Mouse (Mus musculus) sigmoid colon, adult 10 weeks (tissue): ENCODE results near the gene Pnp. TPM values are rescaled to one million over a fixed set of nuclear protein-coding genes. Genes with fewer than 3 reads are reported as not detected.

Source experiments
- polyA plus RNA-seq: library from polyadenylated mRNA; stranded (reverse); fragments of 350-450 nt; fragmentation: Illumina TruSeq; extraction: RNeasy Lipid Tissue Mini Kit (QIAGEN cat#74804); gene quantifications from one replicate; pipeline ENCODE4 v1.2.3, GENCODE M21; 2014; ENCODE audit warnings: low read depth, low replicate concordance

Pnp gene
- 68.2 TPM for polyA plus RNA-seq

DNA sequence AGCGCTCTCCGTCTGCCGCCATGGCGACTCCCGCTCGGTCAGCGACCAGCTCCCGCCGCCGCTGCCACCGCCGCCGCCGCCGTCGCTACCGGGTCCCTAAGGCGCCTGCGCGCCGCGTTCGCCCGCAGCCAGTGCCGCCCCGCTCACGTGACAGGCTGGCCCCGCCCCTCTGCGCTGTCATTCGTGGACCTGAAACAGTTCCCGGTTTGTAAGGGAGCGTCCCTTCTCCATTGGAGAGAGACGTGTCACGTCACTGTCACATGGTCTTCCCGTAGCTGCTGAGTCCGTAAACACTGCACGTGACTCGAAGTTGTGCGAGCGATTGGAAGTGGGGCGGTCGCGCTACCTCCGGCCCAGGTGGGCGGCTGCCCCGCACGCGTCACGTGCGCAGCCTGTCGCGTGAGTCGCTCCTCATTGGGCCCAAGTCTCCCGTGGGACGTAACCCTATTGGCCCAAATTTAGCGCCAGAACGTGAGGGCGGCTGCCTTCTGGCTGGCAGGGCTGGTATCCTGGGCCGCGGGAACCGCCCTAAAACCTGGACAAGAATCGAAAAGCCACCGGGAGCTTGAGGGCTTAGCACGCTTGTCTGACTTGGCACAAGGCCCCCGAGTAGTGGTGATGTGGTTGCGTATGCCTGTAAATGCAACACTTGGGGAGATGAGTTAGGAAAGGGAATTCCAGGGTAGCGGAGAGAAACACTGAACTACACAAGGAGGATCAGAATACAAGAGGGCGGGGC is at the start of gene Pnp, which contains the start of gene Pip4p1:
TSS of gene Pnp (plus strand) at position 329 of the 739 bp plus-strand sequence.
TSS of gene Pip4p1 (minus strand) at position 103 of the 739 bp plus-strand sequence.

GRCm38 (mm10) chr14:50897374-50897765 is 33.5 kb upstream of the Pnp start, which contains the start of gene Klhl33:
Gene Klhl33 (minus strand): TSS chr14:50897507.

GRCm38 (mm10) chr14:50924281-50925064 is 6.4 kb upstream of the Pnp start, which contains the start of the genes Osgep and Apex1:
Gene Osgep (minus strand): TSS chr14:50924893.
Gene Apex1 (plus strand): TSS chr14:50924968.

GRCm38 (mm10) chr14:50943932-50944667 is 13.2 kb downstream of the Pnp start, which contains the start of gene Gm49342:
Gene Gm49342 (plus strand): TSS chr14:50944517.

GRCm38 (mm10) chr14:50955942-50956508 is 25.1 kb downstream of the Pnp start, which contains the start of gene Pnp2:
Gene Pnp2 (plus strand): TSS chr14:50955992.

DNA sequence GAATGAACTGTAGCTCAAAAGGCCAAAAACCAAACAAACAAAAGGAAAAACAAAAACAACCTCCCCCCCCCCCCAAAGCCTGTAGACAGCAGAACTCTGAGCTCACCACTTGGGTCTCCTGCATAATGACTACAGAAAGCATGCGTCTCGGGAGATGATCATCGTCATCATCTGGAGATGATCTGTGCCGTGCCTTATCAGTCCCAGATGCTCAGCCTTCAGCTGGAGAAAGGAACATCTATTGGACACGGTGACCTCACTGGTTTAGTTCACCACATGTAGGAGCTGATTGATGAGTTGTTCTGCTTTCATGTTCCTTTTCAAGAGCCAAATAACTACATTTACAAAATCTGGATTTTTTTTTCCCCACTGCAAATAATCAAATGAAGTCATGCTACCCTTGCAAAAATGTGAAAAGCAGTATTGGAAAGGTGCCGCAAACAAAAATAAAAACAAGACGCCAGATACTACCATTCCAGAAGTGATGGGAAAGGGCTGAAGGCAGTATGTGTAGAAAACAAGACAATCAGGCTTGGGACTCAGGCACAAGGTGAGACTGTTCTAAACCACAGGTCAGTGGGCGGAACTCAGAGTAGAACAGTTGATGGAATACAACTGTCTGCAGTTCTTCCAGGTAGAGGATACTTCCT is 76.4 kb downstream of the Pnp start, which contains the start of gene Rnase10:
TSS of gene Rnase10 (plus strand) at position 600 of the 650 bp plus-strand sequence.

Other genes with a start within 250 kb of the Pnp start
- gene Olfr747, start 237.9 kb upstream of the Pnp start, polyA plus RNA-seq: not detected
- gene Olfr748, start 223.7 kb upstream of the Pnp start, polyA plus RNA-seq: not detected
- not detected for gene Olfr749, start 186.0 kb upstream of the Pnp start, polyA plus RNA-seq
- 31.4 TPM for gene Ttc5, start 145.6 kb upstream of the Pnp start, polyA plus RNA-seq
- not detected for gene Ccnb1ip1, start 123.3 kb upstream of the Pnp start, polyA plus RNA-seq
- 62.1 TPM for gene Parp2, start 123.2 kb upstream of the Pnp start, polyA plus RNA-seq
- 53.8 TPM for gene Tep1, start 60.5 kb upstream of the Pnp start, polyA plus RNA-seq
- gene Klhl33, start 33.6 kb upstream of the Pnp start, polyA plus RNA-seq: 2.2 TPM
- gene Osgep, start 6.2 kb upstream of the Pnp start, polyA plus RNA-seq: 13.2 TPM
- gene Apex1, start 6.1 kb upstream of the Pnp start, polyA plus RNA-seq: 12.7 TPM
- 26.2 TPM for gene Pip4p1, start 226 bp upstream of the Pnp start, polyA plus RNA-seq
- gene Gm49342, start 13.4 kb downstream of the Pnp start, polyA plus RNA-seq: not detected
- 10.6 TPM for gene Pnp2, start 24.9 kb downstream of the Pnp start, polyA plus RNA-seq
- gene Rnase10, start 76.7 kb downstream of the Pnp start, polyA plus RNA-seq: 0.38 TPM
- 0.38 TPM for gene Rnase9, start 110.8 kb downstream of the Pnp start, polyA plus RNA-seq
- not detected for gene Rnase11, start 119.1 kb downstream of the Pnp start, polyA plus RNA-seq
- 1.1 TPM for gene Rnase12, start 126.6 kb downstream of the Pnp start, polyA plus RNA-seq
- not detected for gene Olfr750, start 143.4 kb downstream of the Pnp start, polyA plus RNA-seq
- 381 TPM for gene Rnase4, start 160.0 kb downstream of the Pnp start, polyA plus RNA-seq
- 14.5 TPM for gene Ang, start 160.1 kb downstream of the Pnp start, polyA plus RNA-seq
- gene Eddm3b, start 183.3 kb downstream of the Pnp start, polyA plus RNA-seq: not detected
- 10.4 TPM for gene Rnase6, start 192.8 kb downstream of the Pnp start, polyA plus RNA-seq
- gene Rnase1, start 215.7 kb downstream of the Pnp start, polyA plus RNA-seq: 11.5 TPM
- 2.9 TPM for gene Rnase2b, start 231.2 kb downstream of the Pnp start, polyA plus RNA-seq